In genomic region chr3:151294606-151295005, GRCm38 (mm10) we compare ENCODE assay signal across 12 mouse cellular contexts.
DNase-seq lines count a peak whose midpoint lies in the region; ATAC-seq and TF ChIP-seq lines count a peak whose summit lies in the region.
"Had no signal": no experiment of that assay in that cellular context is flagged by ENCODE, and none has a peak within 500 bp of the region (broad histone marks: within the 10 kb centered on the region; RNA-seq: fewer than 3 reads in every experiment).

No protein-coding gene starts in this region.

- no peak overlapping the region; the same call in 1 of the 2 replicates for H3K4me2 ChIP-seq in heart, embryonic 15.5 days
- no peak overlapping the region for H3K4me2 ChIP-seq in liver, postnatal 0 days (ENCODE audit: low read depth, low read length)
- H3K4me2 ChIP-seq: embryonic facial prominence, embryonic 12.5 days; forebrain, embryonic 13.5 days; liver, embryonic 13.5 days had no signal

- TF ChIP-seq EP300 in liver, postnatal 0 days (IDR thresholded peaks at IDR 0.05; ENCODE audit: low read depth): no peak

- H3K4me3 ChIP-seq in heart, embryonic 15.5 days: no peak overlapping the region
- H3K4me3 ChIP-seq in heart, embryonic 10.5 days: no peak overlapping the region
- no peak overlapping the region for H3K4me3 ChIP-seq in liver, adult 2 months (ENCODE audit: insufficient read depth, low read depth, low read length)
- H3K4me3 ChIP-seq in liver, postnatal 0 days (ENCODE audit: low read depth, low read length): no peak overlapping the region
- H3K4me3 ChIP-seq in macrophage (ENCODE audit: inconsistent target): peak overlapping the region; percentile 24
- no peak overlapping the region for H3K4me3 ChIP-seq in thymus, adult 2 months (ENCODE audit: control insufficient read depth, insufficient read depth, low read length)
- H3K4me3 ChIP-seq: embryonic facial prominence, embryonic 12.5 days; forebrain, embryonic 13.5 days; liver, embryonic 13.5 days had no signal

- no peaks in the 10 kb centered on the region for H3K4me1 ChIP-seq in heart, embryonic 15.5 days (replicated peaks)
- H3K4me1 ChIP-seq in heart, embryonic 10.5 days: peaks cover 5% of the 10 kb centered on the region
- H3K4me1 ChIP-seq in liver, adult 2 months (ENCODE audit: control insufficient read depth, insufficient read depth, low read length): no peaks in the 10 kb centered on the region
- H3K4me1 ChIP-seq in liver, postnatal 0 days (ENCODE audit: insufficient read depth): no peaks in the 10 kb centered on the region
- peaks cover 3% of the 10 kb centered on the region; the same call in 1 of the 2 replicates for H3K4me1 ChIP-seq in thymus, adult 2 months (replicated peaks; ENCODE audit: control insufficient read depth, insufficient read depth, low read length)
- H3K4me1 ChIP-seq: embryonic facial prominence, embryonic 12.5 days; liver, embryonic 13.5 days had no signal

- H3K79me2 ChIP-seq in liver, adult 2 months (ENCODE audit: control insufficient read depth, insufficient read depth, low read length): no peaks in the 10 kb centered on the region
- no peaks in the 10 kb centered on the region for H3K79me2 ChIP-seq in macrophage (ENCODE audit: inconsistent target)

- no peaks in the 10 kb centered on the region for H3K27me3 ChIP-seq in heart, embryonic 15.5 days
- no peaks in the 10 kb centered on the region for H3K27me3 ChIP-seq in heart, embryonic 10.5 days (ENCODE audit: insufficient read depth, poor library complexity, severe bottlenecking)
- no peaks in the 10 kb centered on the region for H3K27me3 ChIP-seq in liver, adult 2 months (ENCODE audit: control insufficient read depth, insufficient read depth, low read length)
- H3K27me3 ChIP-seq in liver, postnatal 0 days (ENCODE audit: insufficient read depth, low read length): no peaks in the 10 kb centered on the region
- H3K27me3 ChIP-seq in thymus, adult 2 months (ENCODE audit: control insufficient read depth, insufficient read depth, low read length): no peaks in the 10 kb centered on the region
- H3K27me3 ChIP-seq: CH12.LX; embryonic facial prominence, embryonic 12.5 days; forebrain, embryonic 13.5 days; liver, embryonic 13.5 days had no signal

- no peak for ATAC-seq in heart, embryonic 15.5 days (replicated peaks; ENCODE audit: insufficient number of reproducible peaks, insufficient read depth, low FRiP score, low read depth)
- ATAC-seq in liver, postnatal 0 days: no peak

- no peak for DNase-seq in heart, embryonic 10.5 days (ENCODE audit: low spot score)
- no peak for DNase-seq in liver, adult 2 months (ENCODE audit: extremely low read depth, low read depth, low spot score)
- no peak for DNase-seq in liver, postnatal 0 days
- peak; percentile 3 to 39 for DNase-seq in cerebellum, postnatal 10 days
- no peak for DNase-seq in thymus, adult 2 months
- DNase-seq: liver, embryonic 13.5 days; right cerebral cortex, postnatal 25 days had no signal

- 68% methylated on average over 7 of the region's 7 CpGs for WGBS in heart, embryonic 15.5 days
- WGBS in heart, embryonic 10.5 days: 75% methylated on average over 7 of the region's 7 CpGs
- WGBS in liver, adult 2 months: 68% methylated on average over 7 of the region's 7 CpGs
- 67% methylated on average over 7 of the region's 7 CpGs for WGBS in liver, postnatal 0 days (ENCODE audit: insufficient replicate concordance)
- 60% methylated on average over 7 of the region's 7 CpGs for WGBS in macrophage (ENCODE audit: missing documents)
- 46% methylated on average over 7 of the region's 7 CpGs for WGBS in thymus, adult 2 months

- TF ChIP-seq CTCF in liver, adult 2 months (IDR thresholded peaks at IDR 0.05; ENCODE audit: low read depth, low read length): no peak
- TF ChIP-seq CTCF in liver, postnatal 0 days (IDR thresholded peaks at IDR 0.05; ENCODE audit: low read depth): no peak
- no peak for TF ChIP-seq CTCF in thymus, adult 2 months (IDR thresholded peaks at IDR 0.05; ENCODE audit: borderline replicate concordance, control insufficient read depth, extremely low read depth, insufficient read depth, low read length, poor library complexity)

- no peak overlapping the region for H3K9ac ChIP-seq in heart, embryonic 15.5 days
- H3K9ac ChIP-seq in liver, adult 2 months (ENCODE audit: low read depth, low read length): no peak overlapping the region
- no peak overlapping the region for H3K9ac ChIP-seq in liver, postnatal 0 days (replicated peaks)
- H3K9ac ChIP-seq: embryonic facial prominence, embryonic 12.5 days; forebrain, embryonic 13.5 days; liver, embryonic 13.5 days had no signal

- peak overlapping the region; percentile 9; the same call in 1 of the 2 replicates for H3K27ac ChIP-seq in heart, embryonic 15.5 days
- H3K27ac ChIP-seq in heart, embryonic 10.5 days: no peak overlapping the region
- peak overlapping the region; percentile 58 for H3K27ac ChIP-seq in liver, adult 2 months (replicated peaks; ENCODE audit: insufficient read depth, low read depth, low read length)
- no peak overlapping the region for H3K27ac ChIP-seq in liver, postnatal 0 days (ENCODE audit: low read depth)
- H3K27ac ChIP-seq in macrophage: peak overlapping the region; percentile 57
- no peak overlapping the region for H3K27ac ChIP-seq in thymus, adult 2 months (ENCODE audit: control insufficient read depth, insufficient read depth, low read length)
- H3K27ac ChIP-seq: embryonic facial prominence, embryonic 12.5 days; forebrain, embryonic 13.5 days; liver, embryonic 13.5 days had no signal

- no peak for TF ChIP-seq POLR2A in liver, adult 2 months (IDR thresholded peaks at IDR 0.05; ENCODE audit: extremely low read depth, insufficient read depth, low read length)
- no peak for TF ChIP-seq POLR2A in thymus, adult 2 months (IDR thresholded peaks at IDR 0.05; ENCODE audit: control insufficient read depth, extremely low read depth, insufficient read depth, low read length, poor library complexity)

- no peaks in the 10 kb centered on the region for H3K9me3 ChIP-seq in heart, embryonic 15.5 days (replicated peaks)
- no peaks in the 10 kb centered on the region for H3K9me3 ChIP-seq in heart, embryonic 10.5 days
- no peaks in the 10 kb centered on the region for H3K9me3 ChIP-seq in liver, postnatal 0 days (ENCODE audit: low read length)
- H3K9me3 ChIP-seq: embryonic facial prominence, embryonic 12.5 days; forebrain, embryonic 13.5 days; liver, embryonic 13.5 days had no signal

- no peaks in the 10 kb centered on the region for H3K36me3 ChIP-seq in heart, embryonic 15.5 days
- no peaks in the 10 kb centered on the region for H3K36me3 ChIP-seq in heart, embryonic 10.5 days
- no peaks in the 10 kb centered on the region for H3K36me3 ChIP-seq in liver, adult 2 months (ENCODE audit: control insufficient read depth, insufficient read depth, low read length)
- H3K36me3 ChIP-seq in liver, postnatal 0 days (replicated peaks; ENCODE audit: insufficient read depth, low read length): no peaks in the 10 kb centered on the region
- H3K36me3 ChIP-seq in macrophage (ENCODE audit: inconsistent target): no peaks in the 10 kb centered on the region
- H3K36me3 ChIP-seq in thymus, adult 2 months (ENCODE audit: control insufficient read depth, insufficient read depth, low read length): no peaks in the 10 kb centered on the region
- H3K36me3 ChIP-seq: embryonic facial prominence, embryonic 12.5 days; liver, embryonic 13.5 days had no signal

Comparison
In these comparisons a context has a peak if more than half of its experiments do, and no peak if none do; other contexts are left out.
1. H3K27ac ChIP-seq: peak in heart, embryonic 15.5 days (single experiment), liver, adult 2 months (single experiment) and macrophage (single experiment); none in heart, embryonic 10.5 days (single experiment), liver, postnatal 0 days (single experiment) and thymus, adult 2 months (single experiment).
2. DNase-seq: peak in cerebellum, postnatal 10 days (2 of 2); none in heart, embryonic 10.5 days (single experiment), liver, adult 2 months (single experiment), liver, postnatal 0 days (single experiment) and thymus, adult 2 months (single experiment).